Mouse (Mus musculus) testis, adult 2 months (tissue): ENCODE results near the gene Pcdh9. TPM values are rescaled to one million over a fixed set of nuclear protein-coding genes. Genes with fewer than 3 reads are reported as not detected.

Source experiments
- H3K27ac ChIP-seq: fragments of 200-500 bp; 2 replicates; pipeline ENCODE4 v1.5.1; 2012; ENCODE audit warnings: low read depth, low read length; ENCODE audit not compliant: control insufficient read depth, insufficient read depth
- H3K27me3 ChIP-seq: fragments of 200-500 bp; 2 replicates; pipeline ENCODE4 v1.6.1; 2012; ENCODE audit warnings: mild to moderate bottlenecking, low read length, moderate library complexity; ENCODE audit not compliant: control insufficient read depth, insufficient read depth
- H3K36me3 ChIP-seq: fragments of 200-500 bp; 2 replicates; pipeline ENCODE4 v1.6.1; 2012; ENCODE audit warnings: mild to moderate bottlenecking, low read length; ENCODE audit not compliant: control insufficient read depth, insufficient read depth
- H3K4me1 ChIP-seq: fragments of 200-500 bp; 2 replicates; pipeline ENCODE4 v1.6.1; 2012; ENCODE audit warnings: low read length; ENCODE audit not compliant: control insufficient read depth, insufficient read depth
- H3K4me3 ChIP-seq: fragments of 200-500 bp; 2 replicates; pipeline ENCODE4 v1.5.1; 2012; ENCODE audit warnings: low read depth, mild to moderate bottlenecking, low read length, moderate library complexity, mixed read lengths; ENCODE audit not compliant: control insufficient read depth
- CTCF ChIP-seq: fragments of 200-500 bp; IDR thresholded peaks from 2 replicates; pipeline ENCODE4 v1.5.1; 2012; ENCODE audit warnings: low read depth, mild to moderate bottlenecking, inconsistent platforms, low read length, moderate library complexity; ENCODE audit not compliant: control insufficient read depth, insufficient read depth, insufficient replicate concordance
- POLR2A ChIP-seq: fragments of 200-500 bp; IDR thresholded peaks from 2 replicates; pipeline ENCODE4 v1.6.1; 2012; ENCODE audit warnings: low read depth, mild to moderate bottlenecking, inconsistent platforms, low read length, moderate library complexity; ENCODE audit not compliant: control insufficient read depth
- polyA plus RNA-seq: library from polyadenylated mRNA; depleted of rRNA; stranded (reverse); fragments of >200 nt; gene quantifications from 2 replicates; pipeline ENCODE4 v1.2.3, GENCODE M21; 2012

Gene Pcdh9
- polyA plus RNA-seq, 1 experiment: 0.78 TPM

DNA sequence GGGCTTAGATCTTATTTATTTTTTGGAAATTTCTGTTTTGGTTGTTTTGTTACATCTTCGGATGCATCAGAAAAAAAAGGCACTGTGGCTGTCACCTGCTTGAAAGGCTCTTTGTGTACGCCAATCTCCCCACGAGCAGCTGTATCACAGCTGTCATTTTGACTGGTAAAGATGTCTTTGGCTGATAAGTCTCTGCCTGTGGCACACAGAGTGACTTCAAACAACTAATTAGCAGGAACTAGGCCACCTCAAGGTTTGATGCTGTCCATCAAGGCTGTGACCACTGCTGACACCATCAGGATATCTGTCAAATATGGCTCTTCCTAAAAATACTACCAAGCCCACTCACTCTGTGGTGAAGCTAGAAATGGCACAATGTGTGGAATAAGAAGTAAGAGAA lies 336.7 kb downstream of the Pcdh9 start:
- Histone ChIP-seq H3K27ac (no peak overlapping the region), H3K36me3 (no peaks in the 10 kb centered on the region), H3K4me3 (no peak overlapping the region), H3K4me1 (no peaks in the 10 kb centered on the region), H3K27me3 (no peaks in the 10 kb centered on the region)
- TF ChIP-seq POLR2A (no peak), CTCF (no peak)

DNA sequence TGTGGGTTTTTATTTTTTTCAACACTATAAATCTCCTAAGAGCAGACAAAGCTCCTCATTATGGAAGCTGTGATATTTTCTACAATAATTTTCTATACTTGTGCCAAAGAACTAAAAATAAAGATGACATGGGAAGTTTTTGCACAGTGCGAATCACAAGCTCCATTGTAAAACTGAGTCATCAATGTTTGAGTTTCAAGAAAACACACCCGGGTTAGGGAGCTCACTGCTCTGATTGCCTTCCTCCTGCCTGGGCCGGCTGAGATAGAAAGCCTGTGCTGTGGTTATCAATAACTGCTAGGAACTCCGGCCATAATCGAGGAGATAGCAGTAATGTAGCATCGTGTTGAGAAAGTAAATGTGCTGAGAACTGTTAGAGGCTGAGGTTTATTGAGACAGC lies 344.9 kb downstream of the Pcdh9 start:
- no peaks in the 10 kb centered on the region for H3K4me1 ChIP-seq
- H3K4me3 ChIP-seq: no peak overlapping the region
- no peak overlapping the region for H3K27ac ChIP-seq
- H3K27me3 ChIP-seq: no peaks in the 10 kb centered on the region
- H3K36me3 ChIP-seq: no peaks in the 10 kb centered on the region
- no peak for TF ChIP-seq POLR2A
- TF ChIP-seq CTCF: no peak

GRCm38 (mm10) chr14:93543970-93544627 lies 346.4 kb downstream of the Pcdh9 start:
- H3K36me3 ChIP-seq: no peaks in the 10 kb centered on the region
- H3K27ac ChIP-seq: no peak overlapping the region
- H3K27me3 ChIP-seq: no peaks in the 10 kb centered on the region
- TF ChIP-seq CTCF (no peak), POLR2A (no peak)
- no peak overlapping the region for H3K4me3 ChIP-seq
- no peaks in the 10 kb centered on the region for H3K4me1 ChIP-seq

DNA sequence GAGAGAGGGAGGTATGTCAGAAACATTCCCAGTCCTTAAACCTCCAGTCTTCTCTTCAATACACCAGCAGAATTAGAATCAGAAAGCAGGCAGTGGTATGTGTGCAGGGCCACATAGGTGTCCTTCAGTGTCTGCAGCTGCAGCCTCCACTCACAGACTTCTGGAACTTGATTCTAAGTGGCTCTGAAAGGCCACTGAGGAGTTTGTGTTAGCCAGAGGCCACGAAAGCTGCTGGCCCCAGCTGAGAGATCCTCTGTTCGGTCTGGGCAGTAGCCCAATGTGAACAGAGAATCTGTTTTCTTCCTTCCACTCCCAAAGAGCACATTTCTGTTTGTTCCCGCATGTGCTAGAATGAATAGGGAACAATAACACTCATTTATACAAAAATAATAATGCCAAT lies 346.9 kb downstream of the Pcdh9 start:
- Histone ChIP-seq H3K4me1 (no peaks in the 10 kb centered on the region), H3K36me3 (no peaks in the 10 kb centered on the region), H3K4me3 (no peak overlapping the region), H3K27ac (no peak overlapping the region), H3K27me3 (no peaks in the 10 kb centered on the region)
- no peak for TF ChIP-seq POLR2A
- no peak for TF ChIP-seq CTCF

GRCm38 (mm10) chr14:93534928-93535327 lies 355.6 kb downstream of the Pcdh9 start:
- H3K4me1 ChIP-seq: no peaks in the 10 kb centered on the region

GRCm38 (mm10) chr14:93523430-93523829 lies 367.0 kb downstream of the Pcdh9 start:
- H3K27ac ChIP-seq: no peak overlapping the region
- H3K4me1 ChIP-seq: no peaks in the 10 kb centered on the region; the same call in 1 of the 2 replicates
- TF ChIP-seq POLR2A: no peak
- no peak for TF ChIP-seq CTCF
- H3K36me3 ChIP-seq: no peaks in the 10 kb centered on the region
- H3K4me3 ChIP-seq: no peak overlapping the region
- no peaks in the 10 kb centered on the region for H3K27me3 ChIP-seq

More at GRCm38 (mm10) chr14:93534928-93535327, 355.6 kb downstream of the Pcdh9 start:
- no peaks in the 10 kb centered on the region for H3K36me3 ChIP-seq
- no peak overlapping the region for H3K4me3 ChIP-seq
- TF ChIP-seq POLR2A (no peak), CTCF (no peak)
- no peaks in the 10 kb centered on the region for H3K27me3 ChIP-seq
- H3K27ac ChIP-seq: no peak overlapping the region

DNA sequence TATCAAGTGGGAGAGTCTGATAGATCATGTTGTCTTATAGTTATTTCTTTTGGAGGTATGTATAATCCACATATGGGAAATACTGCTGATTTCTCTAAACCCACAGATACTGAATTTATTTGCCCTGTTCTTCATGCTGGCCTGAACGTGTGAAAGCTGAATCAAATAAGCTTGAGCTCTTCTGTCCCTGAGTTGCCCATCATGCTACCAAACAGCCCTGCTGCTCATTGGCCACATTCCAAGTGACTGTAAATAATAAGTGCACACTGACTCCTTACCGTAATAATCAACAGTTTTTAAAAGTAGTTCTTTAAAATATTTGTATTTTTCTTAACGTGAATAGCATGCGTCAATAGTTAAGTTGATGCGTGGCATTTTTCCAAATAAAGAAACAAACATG lies 370.3 kb downstream of the Pcdh9 start:
- Histone ChIP-seq H3K4me3 (no peak overlapping the region), H3K4me1 (no peaks in the 10 kb centered on the region; the same call in 1 of the 2 replicates), H3K36me3 (no peaks in the 10 kb centered on the region), H3K27ac (no peak overlapping the region), H3K27me3 (no peaks in the 10 kb centered on the region)
- TF ChIP-seq POLR2A (no peak), CTCF (no peak)
